Mouse (Mus musculus): ENCODE results near the gene Cfap74. TPM values are rescaled to one million over a fixed set of nuclear protein-coding genes. Genes with fewer than 3 reads are reported as not detected.
"Not testable (repeated sequence)": the region's sequence is repeated elsewhere in the genome, so short reads cannot be mapped to it uniquely, and the experiment has no call there.

Cfap74 gene
- total RNA-seq, 2 experiments from 2014 or later: 0.25 to 0.33 TPM

- no peak for DNase-seq
Measured at GRCm38 (mm10) chr4:155469590-155470262, 60.7 kb downstream of the Cfap74 start.

- no peak for DNase-seq
Measured at GRCm38 (mm10) chr4:155470263-155470953, 61.4 kb downstream of the Cfap74 start.

- DNase-seq: no peak
Measured at GRCm38 (mm10) chr4:155470997-155471396, 62.0 kb downstream of the Cfap74 start.

GRCm38 (mm10) chr4:155471406-155471805 lies 62.4 kb downstream of the Cfap74 start:
- no peak for DNase-seq

GRCm38 (mm10) chr4:155472716-155473290 lies 63.8 kb downstream of the Cfap74 start:
- DNase-seq: no peak

- peak; percentile 63 for DNase-seq
Measured at GRCm38 (mm10) chr4:155473319-155473718, 64.3 kb downstream of the Cfap74 start.

GRCm38 (mm10) chr4:155473796-155474195 lies 64.8 kb downstream of the Cfap74 start:
- not testable (repeated sequence) for DNase-seq

GRCm38 (mm10) chr4:155481381-155482124 lies 72.6 kb downstream of the Cfap74 start:
- peak; percentile 88 for DNase-seq

- no peak for DNase-seq
Measured at GRCm38 (mm10) chr4:155482125-155482480, 73.1 kb downstream of the Cfap74 start.

- DNase-seq: no peak
Measured at GRCm38 (mm10) chr4:155482733-155483540, 73.9 kb downstream of the Cfap74 start.

- DNase-seq: no peak
Measured at GRCm38 (mm10) chr4:155485521-155485920, 76.5 kb downstream of the Cfap74 start.

GRCm38 (mm10) chr4:155487746-155488145 lies 78.8 kb downstream of the Cfap74 start:
- DNase-seq: no peak

GRCm38 (mm10) chr4:155488232-155489025 lies 79.4 kb downstream of the Cfap74 start:
- DNase-seq: peak; percentile 76

GRCm38 (mm10) chr4:155489101-155489970 lies 80.3 kb downstream of the Cfap74 start:
- no peak for DNase-seq

GRCm38 (mm10) chr4:155490456-155490855 lies 81.5 kb downstream of the Cfap74 start:
- DNase-seq: no peak

- DNase-seq: peak; percentile 98
Measured at GRCm38 (mm10) chr4:155490990-155491504, 82.1 kb downstream of the Cfap74 start, which contains the start of gene Gnb1. Gene Gnb1, plus strand, starts transcription at chr4:155491361.

- no peak for DNase-seq
Measured at GRCm38 (mm10) chr4:155491529-155492130, 82.6 kb downstream of the Cfap74 start.

GRCm38 (mm10) chr4:155492131-155492633 lies 83.2 kb downstream of the Cfap74 start:
- peak; percentile 72 for DNase-seq

- no peak for DNase-seq
Measured at GRCm38 (mm10) chr4:155494891-155495290, 85.9 kb downstream of the Cfap74 start.

Measured in heart, postnatal 4 days (tissue).